Mouse (Mus musculus): ENCODE data around the gene Prkar2a. TPM values are rescaled to one million over a fixed set of nuclear protein-coding genes. Genes with fewer than 3 reads are reported as not detected.

Prkar2a gene
- polyA plus RNA-seq, 1 experiment from 2014 or later, result 16.4 TPM

GRCm38 (mm10) chr9:108799564-108799963 is 110.5 kb downstream of the Prkar2a start:
- TF ChIP-seq EP300 (IDR thresholded peaks at IDR 0.05) (no peak), CTCF (IDR thresholded peaks at IDR 0.05) (no peak)
- H3K27me3 ChIP-seq (replicated peaks; ENCODE audit: insufficient read depth, low read length), result no peaks in the 10 kb centered on the region
- WGBS, result 61% methylated on average over 3 of the region's 3 CpGs
- no peak for DNase-seq (ENCODE audit: low spot score)
- H3K4me3 ChIP-seq (ENCODE audit: low read depth, low read length), result no peak overlapping the region
- no peak overlapping the region for H3K9ac ChIP-seq (replicated peaks; ENCODE audit: low read depth)
- H3K9me3 ChIP-seq (ENCODE audit: low read length), result no peaks in the 10 kb centered on the region
- no peak overlapping the region for H3K4me2 ChIP-seq (replicated peaks; ENCODE audit: low read depth, low read length)
- H3K36me3 ChIP-seq (ENCODE audit: insufficient read depth, low read length), result peaks cover 28% of the 10 kb centered on the region
- H3K27ac ChIP-seq (ENCODE audit: low read length), result no peak overlapping the region
- ATAC-seq, result no peak
- peaks cover 14% of the 10 kb centered on the region; the same call in 1 of the 2 replicates for H3K4me1 ChIP-seq (ENCODE audit: insufficient read depth, low read depth, low read length)

Small RNA genes lying within 50 kb of the gene (microRNA-seq; reads per million reads assigned to microRNA genes)
- gene Gm26298, result not detected

Other genes with a start within 250 kb of the Prkar2a start
- gene Ccdc71, start 228.8 kb upstream of the Prkar2a start, polyA plus RNA-seq (2015; fragmentation: Nextera tagmentation; extraction: Ambion mirVana), result 42.1 and 44.3 TPM in 2 replicates
- 60.5 and 77.6 TPM in 2 replicates for gene Klhdc8b, start 227.7 kb upstream of the Prkar2a start, polyA plus RNA-seq (2015; fragmentation: Nextera tagmentation; extraction: Ambion mirVana)
- 54.8 and 55.2 TPM in 2 replicates for gene Lamb2, start 209.6 kb upstream of the Prkar2a start, polyA plus RNA-seq (2015; fragmentation: Nextera tagmentation; extraction: Ambion mirVana)
- gene Usp19, start 198.7 kb upstream of the Prkar2a start, polyA plus RNA-seq (2015; fragmentation: Nextera tagmentation; extraction: Ambion mirVana), result 37.1 and 39.4 TPM in 2 replicates
- 62.0 and 65.7 TPM in 2 replicates for gene Qars, start 181.6 kb upstream of the Prkar2a start, polyA plus RNA-seq (2015; fragmentation: Nextera tagmentation; extraction: Ambion mirVana)
- 58.1 and 58.3 TPM in 2 replicates for gene Qrich1, start 172.5 kb upstream of the Prkar2a start, polyA plus RNA-seq (2015; fragmentation: Nextera tagmentation; extraction: Ambion mirVana)
- 55.6 and 56.2 TPM in 2 replicates for gene Impdh2, start 129.0 kb upstream of the Prkar2a start, polyA plus RNA-seq (2015; fragmentation: Nextera tagmentation; extraction: Ambion mirVana)
- 65.7 and 66.3 TPM in 2 replicates for gene Ndufaf3, start 121.9 kb upstream of the Prkar2a start, polyA plus RNA-seq (2015; fragmentation: Nextera tagmentation; extraction: Ambion mirVana)
- 74.0 and 78.4 TPM in 2 replicates for gene Dalrd3, start 119.4 kb upstream of the Prkar2a start, polyA plus RNA-seq (2015; fragmentation: Nextera tagmentation; extraction: Ambion mirVana)
- 36.6 and 39.5 TPM in 2 replicates for gene Wdr6, start 110.6 kb upstream of the Prkar2a start, polyA plus RNA-seq (2015; fragmentation: Nextera tagmentation; extraction: Ambion mirVana)
- gene P4htm, start 91.6 kb upstream of the Prkar2a start, polyA plus RNA-seq (2015; fragmentation: Nextera tagmentation; extraction: Ambion mirVana), result 3.2 and 4.1 TPM in 2 replicates
- 31.1 and 33.2 TPM in 2 replicates for gene Arih2, start 39.9 kb upstream of the Prkar2a start, polyA plus RNA-seq (2015; fragmentation: Nextera tagmentation; extraction: Ambion mirVana)
- 58.7 and 60.2 TPM in 2 replicates for gene Slc25a20, start 27.2 kb upstream of the Prkar2a start, polyA plus RNA-seq (2015; fragmentation: Nextera tagmentation; extraction: Ambion mirVana)
- gene Ip6k2, start 94.5 kb downstream of the Prkar2a start, polyA plus RNA-seq (2015; fragmentation: Nextera tagmentation; extraction: Ambion mirVana), result 40.4 and 48.1 TPM in 2 replicates
- gene Nckipsd, start 119.1 kb downstream of the Prkar2a start, polyA plus RNA-seq (2015; fragmentation: Nextera tagmentation; extraction: Ambion mirVana), result 10.9 and 14.2 TPM in 2 replicates
- 0.08 and 0.17 TPM in 2 replicates for gene Celsr3, start 137.0 kb downstream of the Prkar2a start, polyA plus RNA-seq (2015; fragmentation: Nextera tagmentation; extraction: Ambion mirVana)
- gene Slc26a6, start 164.0 kb downstream of the Prkar2a start, polyA plus RNA-seq (2015; fragmentation: Nextera tagmentation; extraction: Ambion mirVana), result 8.3 and 9.7 TPM in 2 replicates
- 0.48 and 1.0 TPM in 2 replicates for gene Tmem89, start 225.3 kb downstream of the Prkar2a start, polyA plus RNA-seq (2015; fragmentation: Nextera tagmentation; extraction: Ambion mirVana)
- 269 and 290 TPM in 2 replicates for gene Uqcrc1, start 247.3 kb downstream of the Prkar2a start, polyA plus RNA-seq (2015; fragmentation: Nextera tagmentation; extraction: Ambion mirVana)

Measured in lung, postnatal 0 days (tissue).